Mouse (Mus musculus) ES-E14 (cell line): ENCODE measurements at regions not wholly inside any gene's neighbourhood (a gene's known extent, or its start where the extent isn't known, plus 50 kb on each side); places are given as distances from the start of the nearest gene placed in this dataset.

Experiments used
- CHD2 ChIP-seq: IDR thresholded peaks from 2 replicates; pipeline ENCODE4 v1.6.1; 2014; ENCODE audit warnings: mild to moderate bottlenecking, low read depth, low read length, inconsistent platforms
- HCFC1 ChIP-seq: IDR thresholded peaks from 2 replicates; pipeline ENCODE4 v1.6.1; 2012; ENCODE audit warnings: low read length, inconsistent platforms, borderline replicate concordance; ENCODE audit not compliant: insufficient read depth
- MAFK ChIP-seq: IDR thresholded peaks from 2 replicates; pipeline ENCODE4 v1.6.1; 2014; ENCODE audit warnings: mild to moderate bottlenecking, low read depth, low read length, inconsistent platforms; ENCODE audit not compliant: insufficient read depth
- ZC3H11A ChIP-seq: IDR thresholded peaks from 2 replicates; pipeline ENCODE4 v1.6.1; 2012; ENCODE audit warnings: low read depth, mild to moderate bottlenecking, inconsistent platforms, low read length, borderline replicate concordance
- ZNF384 ChIP-seq: IDR thresholded peaks from 2 replicates; pipeline ENCODE4 v1.6.1; 2012; ENCODE audit warnings: low read depth, low read length, inconsistent platforms

GRCm38 (mm10) chr7:117759506-117759905, 356.5 kb downstream of the Rps15a start:
- TF ChIP-seq HCFC1: no peak
- no peak for TF ChIP-seq CHD2
- TF ChIP-seq MAFK: no peak
- TF ChIP-seq ZNF384: no peak
- no peak for TF ChIP-seq ZC3H11A
